Mouse (Mus musculus): Measurements from ENCODE around the gene Isg20l2.

- TF ChIP-seq POLR2A (IDR thresholded peaks at IDR 0.05; ENCODE audit: borderline replicate concordance, control insufficient read depth, low read depth, low read length): no peak
- TF ChIP-seq CTCF (IDR thresholded peaks at IDR 0.05; ENCODE audit: control insufficient read depth, insufficient read depth, low read length): no peak
Observed at GRCm38 (mm10) chr3:87884291-87884690, 45.8 kb upstream of the Isg20l2 start.

Data from bone marrow, adult 2 months (tissue).